Mouse (Mus musculus): ENCODE measurements at regions not wholly inside any gene's neighbourhood (a gene's known extent, or its start where the extent isn't known, plus 50 kb on each side); places are given as distances from the start of the nearest gene placed in this dataset.

GRCm38 (mm10) chr4:105560781-105561180, 228.9 kb upstream of the Gm12728 start:
- DNase-seq (ENCODE audit: low spot score) (no peak), ATAC-seq (ENCODE audit: low FRiP score, low TSS enrichment) (no peak)
- H3K4me2 ChIP-seq (replicated peaks; ENCODE audit: low read depth): no peak overlapping the region
- no peak overlapping the region for H3K4me3 ChIP-seq (ENCODE audit: low read depth, low read length)
- no peaks in the 10 kb centered on the region for H3K9me3 ChIP-seq (ENCODE audit: control insufficient read depth, low read length)
- no peaks in the 10 kb centered on the region for H3K27me3 ChIP-seq (ENCODE audit: control insufficient read depth, insufficient read depth, low read length)
- no peaks in the 10 kb centered on the region for H3K36me3 ChIP-seq (ENCODE audit: control insufficient read depth, insufficient read depth, low read length)
- no peak overlapping the region for H3K9ac ChIP-seq (ENCODE audit: low read length)
- H3K27ac ChIP-seq (replicated peaks): no peak overlapping the region
- WGBS: 57% methylated on average over 3 of the region's 3 CpGs
- no peaks in the 10 kb centered on the region for H3K4me1 ChIP-seq (replicated peaks; ENCODE audit: control insufficient read depth, insufficient read depth)
- TF ChIP-seq CTCF (IDR thresholded peaks at IDR 0.05; ENCODE audit: low read depth): no peak
- TF ChIP-seq EP300 (optimal IDR thresholded peaks at IDR 0.05): no peak

DNA sequence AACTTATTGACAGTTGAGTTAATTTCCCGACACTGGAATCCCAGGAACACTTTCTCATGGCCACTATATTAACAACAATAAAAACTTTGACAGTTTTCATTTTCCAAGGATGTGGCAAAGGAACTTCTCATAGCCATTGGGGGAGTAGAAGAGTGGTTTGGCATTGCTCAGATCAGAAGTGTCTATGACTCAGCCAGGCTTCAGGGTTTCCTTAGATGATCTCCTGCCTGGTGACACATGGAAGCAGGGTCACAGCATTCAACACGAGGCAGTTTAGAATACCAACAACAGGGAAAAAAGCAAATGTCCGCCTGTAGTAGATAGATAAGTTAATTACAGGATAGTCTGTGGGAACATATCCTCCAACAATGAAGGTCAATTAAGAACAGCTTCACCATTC, 228.1 kb upstream of the Gm12728 start:
- TF ChIP-seq CTCF (IDR thresholded peaks at IDR 0.05; ENCODE audit: low read depth) (no peak), EP300 (optimal IDR thresholded peaks at IDR 0.05) (no peak)
- Histone ChIP-seq H3K4me2 (replicated peaks; ENCODE audit: low read depth) (no peak overlapping the region), H3K4me3 (ENCODE audit: low read depth, low read length) (no peak overlapping the region), H3K27me3 (ENCODE audit: control insufficient read depth, insufficient read depth, low read length) (no peaks in the 10 kb centered on the region), H3K9me3 (ENCODE audit: control insufficient read depth, low read length) (no peaks in the 10 kb centered on the region), H3K36me3 (ENCODE audit: control insufficient read depth, insufficient read depth, low read length) (no peaks in the 10 kb centered on the region), H3K9ac (ENCODE audit: low read length) (no peak overlapping the region), H3K27ac (replicated peaks) (no peak overlapping the region), H3K4me1 (replicated peaks; ENCODE audit: control insufficient read depth, insufficient read depth) (no peaks in the 10 kb centered on the region)
- WGBS: 72% methylated on average over 3 of the region's 3 CpGs
- no peak for ATAC-seq (ENCODE audit: low FRiP score, low TSS enrichment)
- DNase-seq (ENCODE audit: low spot score): no peak

- H3K4me2 ChIP-seq (replicated peaks; ENCODE audit: low read depth): no peak overlapping the region
- H3K4me3 ChIP-seq (ENCODE audit: low read depth, low read length): no peak overlapping the region
- 85% methylated on average over 7 of the region's 7 CpGs for WGBS
- ATAC-seq (ENCODE audit: low FRiP score, low TSS enrichment) (no peak), DNase-seq (ENCODE audit: low spot score) (no peak)
- TF ChIP-seq CTCF (IDR thresholded peaks at IDR 0.05; ENCODE audit: low read depth) (no peak), EP300 (optimal IDR thresholded peaks at IDR 0.05) (no peak)
- no peaks in the 10 kb centered on the region for H3K27me3 ChIP-seq (ENCODE audit: control insufficient read depth, insufficient read depth, low read length)
- no peaks in the 10 kb centered on the region for H3K36me3 ChIP-seq (ENCODE audit: control insufficient read depth, insufficient read depth, low read length)
- no peak overlapping the region for H3K9ac ChIP-seq (ENCODE audit: low read length)
- no peaks in the 10 kb centered on the region for H3K9me3 ChIP-seq (ENCODE audit: control insufficient read depth, low read length)
- H3K27ac ChIP-seq (replicated peaks): no peak overlapping the region
- H3K4me1 ChIP-seq (replicated peaks; ENCODE audit: control insufficient read depth, insufficient read depth): no peaks in the 10 kb centered on the region
Measured at GRCm38 (mm10) chr4:105565796-105566195, 223.9 kb upstream of the Gm12728 start.

- H3K27me3 ChIP-seq (ENCODE audit: control insufficient read depth, insufficient read depth, low read length): no peaks in the 10 kb centered on the region
- H3K4me3 ChIP-seq (ENCODE audit: low read depth, low read length): no peak overlapping the region
- ATAC-seq (ENCODE audit: low FRiP score, low TSS enrichment): no peak
- H3K9me3 ChIP-seq (ENCODE audit: control insufficient read depth, low read length): no peaks in the 10 kb centered on the region
- WGBS: 41% methylated on average over 8 of the region's 8 CpGs
- TF ChIP-seq CTCF (IDR thresholded peaks at IDR 0.05; ENCODE audit: low read depth): no peak
- no peak for TF ChIP-seq EP300 (optimal IDR thresholded peaks at IDR 0.05)
- no peak overlapping the region for H3K4me2 ChIP-seq (replicated peaks; ENCODE audit: low read depth)
- H3K27ac ChIP-seq (replicated peaks): no peak overlapping the region
- no peaks in the 10 kb centered on the region for H3K4me1 ChIP-seq (replicated peaks; ENCODE audit: control insufficient read depth, insufficient read depth)
- DNase-seq (ENCODE audit: low spot score): no peak
- no peaks in the 10 kb centered on the region for H3K36me3 ChIP-seq (ENCODE audit: control insufficient read depth, insufficient read depth, low read length)
- H3K9ac ChIP-seq (ENCODE audit: low read length): no peak overlapping the region
Measured at GRCm38 (mm10) chr4:105566513-105567457, 222.9 kb upstream of the Gm12728 start.

GRCm38 (mm10) chr4:105569671-105570070, 220.0 kb upstream of the Gm12728 start:
- 63% methylated on average over 1 of the region's 1 CpGs for WGBS
- Histone ChIP-seq H3K36me3 (ENCODE audit: control insufficient read depth, insufficient read depth, low read length) (no peaks in the 10 kb centered on the region), H3K27me3 (ENCODE audit: control insufficient read depth, insufficient read depth, low read length) (no peaks in the 10 kb centered on the region), H3K4me3 (ENCODE audit: low read depth, low read length) (no peak overlapping the region), H3K9me3 (ENCODE audit: control insufficient read depth, low read length) (no peaks in the 10 kb centered on the region), H3K4me2 (replicated peaks; ENCODE audit: low read depth) (no peak overlapping the region), H3K4me1 (replicated peaks; ENCODE audit: control insufficient read depth, insufficient read depth) (no peaks in the 10 kb centered on the region), H3K9ac (ENCODE audit: low read length) (no peak overlapping the region), H3K27ac (replicated peaks) (no peak overlapping the region)
- ATAC-seq (ENCODE audit: low FRiP score, low TSS enrichment) (no peak), DNase-seq (ENCODE audit: low spot score) (no peak)
- TF ChIP-seq CTCF (IDR thresholded peaks at IDR 0.05; ENCODE audit: low read depth): no peak
- no peak for TF ChIP-seq EP300 (optimal IDR thresholded peaks at IDR 0.05)

- Histone ChIP-seq H3K27ac (replicated peaks) (no peak overlapping the region), H3K9me3 (ENCODE audit: control insufficient read depth, low read length) (no peaks in the 10 kb centered on the region), H3K4me3 (ENCODE audit: low read depth, low read length) (no peak overlapping the region), H3K36me3 (ENCODE audit: control insufficient read depth, insufficient read depth, low read length) (no peaks in the 10 kb centered on the region), H3K9ac (ENCODE audit: low read length) (no peak overlapping the region), H3K27me3 (ENCODE audit: control insufficient read depth, insufficient read depth, low read length) (no peaks in the 10 kb centered on the region), H3K4me1 (replicated peaks; ENCODE audit: control insufficient read depth, insufficient read depth) (no peaks in the 10 kb centered on the region), H3K4me2 (replicated peaks; ENCODE audit: low read depth) (no peak overlapping the region)
- TF ChIP-seq CTCF (IDR thresholded peaks at IDR 0.05; ENCODE audit: low read depth): no peak
- TF ChIP-seq EP300 (optimal IDR thresholded peaks at IDR 0.05): no peak
- DNase-seq (ENCODE audit: low spot score) (no peak), ATAC-seq (ENCODE audit: low FRiP score, low TSS enrichment) (no peak)
- WGBS: 83% methylated on average over 2 of the region's 2 CpGs
Measured at GRCm38 (mm10) chr4:105575550-105575949, 214.1 kb upstream of the Gm12728 start.

Data from stomach, postnatal 0 days (tissue).